Mouse (Mus musculus): ENCODE results near the gene Metap2.

Gene Metap2

DNA sequence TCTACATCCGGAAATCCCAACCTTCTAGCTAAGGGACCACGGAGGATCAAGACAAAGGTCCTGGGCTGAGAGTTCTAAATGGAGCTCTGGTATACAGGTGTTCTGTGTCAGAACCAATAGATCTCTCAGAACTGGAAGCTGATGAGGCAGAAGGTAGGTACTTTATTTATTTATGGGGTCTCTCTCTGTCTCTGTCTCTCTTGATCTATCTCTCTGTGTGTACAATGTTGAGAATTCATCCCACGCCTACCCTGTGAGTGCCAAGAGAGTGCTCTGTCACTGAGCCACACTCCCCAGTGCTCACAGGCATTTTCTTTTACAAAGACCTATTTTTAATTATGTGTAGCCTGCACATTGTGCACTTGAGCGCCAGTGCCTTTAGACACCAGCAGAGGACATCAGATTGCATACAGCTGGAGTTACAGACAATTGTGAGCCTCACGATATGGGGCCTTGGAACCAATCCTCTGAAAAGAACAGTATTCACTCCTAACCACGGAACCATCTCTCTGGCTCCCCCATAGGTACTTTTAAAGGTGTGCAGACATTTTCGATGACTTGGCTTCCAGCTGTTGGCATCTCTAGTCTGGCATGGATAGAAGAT lies at the start of gene Metap2:
TSS of gene Metap2 (minus strand) at position 51 of the 604 bp plus-strand sequence.
- CTCF ChIA-PET: no interaction called here

GRCm38 (mm10) chr10:93945843-93946499 lies 49.1 kb upstream of the Metap2 start:
- CTCF ChIA-PET: no interaction called here

- CTCF ChIA-PET: no interaction called here
These were observed 48.5 kb upstream of the Metap2 start for GRCm38 (mm10) chr10:93945364-93945763.

- CTCF ChIA-PET: no interaction called here
These were observed 47.3 kb upstream of the Metap2 start for GRCm38 (mm10) chr10:93944241-93944640.

DNA sequence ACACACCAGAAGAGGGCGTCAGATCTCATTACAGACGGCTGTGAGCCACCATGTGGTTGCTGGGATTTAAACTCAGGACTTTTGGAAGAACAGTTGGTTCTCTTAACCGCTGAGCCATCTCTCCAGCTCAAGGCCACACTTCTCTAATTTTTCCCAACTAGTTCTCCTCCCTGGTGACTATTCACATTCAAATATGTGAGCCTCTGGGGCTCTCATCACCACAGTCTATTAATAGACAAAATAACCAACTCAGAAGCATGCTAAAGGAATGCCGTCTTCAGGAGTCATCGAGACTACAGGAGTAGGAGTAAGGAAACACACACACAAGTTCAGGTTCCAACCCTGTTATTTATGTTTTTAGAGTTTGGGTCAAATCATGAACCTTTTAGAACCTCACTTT lies 43.4 kb upstream of the Metap2 start:
- CTCF ChIA-PET: no interaction called here

DNA sequence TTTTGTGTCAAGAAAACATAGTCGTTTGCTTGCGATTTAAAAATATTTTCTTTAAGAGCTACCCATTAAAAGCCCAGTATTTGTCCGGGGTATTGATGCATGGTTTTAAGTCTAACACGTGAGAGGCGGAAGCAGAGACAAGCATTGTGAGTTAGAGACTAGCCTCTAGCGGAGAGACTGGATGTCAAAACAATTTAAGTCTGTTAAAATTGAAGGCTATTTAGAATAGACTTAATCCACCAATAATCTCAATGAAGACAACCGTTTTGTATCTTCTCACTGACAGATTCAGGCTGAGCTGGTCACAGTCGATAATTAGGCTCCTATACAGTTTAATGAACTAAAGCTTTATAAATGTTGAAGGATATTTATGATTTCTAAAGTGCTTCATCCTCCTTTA lies 42.8 kb upstream of the Metap2 start:
- CTCF ChIA-PET: no interaction called here

DNA sequence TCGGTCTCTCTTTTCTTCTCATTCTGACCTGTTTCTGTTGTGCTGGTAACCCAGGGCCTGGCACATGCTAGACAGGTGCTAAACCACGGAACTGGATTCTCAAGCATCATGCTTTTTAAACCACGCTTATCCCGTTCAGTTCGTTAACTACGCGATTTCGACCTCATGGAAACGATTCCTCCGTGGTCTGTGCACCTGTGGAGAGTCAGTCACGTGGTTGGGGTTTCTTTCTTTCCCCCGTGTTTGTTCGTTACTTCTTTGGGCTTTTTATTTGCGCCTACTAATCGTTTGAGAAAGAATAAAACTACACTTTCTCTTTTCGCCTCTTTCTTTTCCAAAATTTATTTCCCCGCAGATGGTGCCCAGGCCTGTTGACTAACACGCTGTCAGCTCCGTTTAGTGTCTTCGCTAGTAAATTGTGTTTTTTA lies 42.0 kb upstream of the Metap2 start:
- CTCF ChIA-PET: no interaction called here

DNA sequence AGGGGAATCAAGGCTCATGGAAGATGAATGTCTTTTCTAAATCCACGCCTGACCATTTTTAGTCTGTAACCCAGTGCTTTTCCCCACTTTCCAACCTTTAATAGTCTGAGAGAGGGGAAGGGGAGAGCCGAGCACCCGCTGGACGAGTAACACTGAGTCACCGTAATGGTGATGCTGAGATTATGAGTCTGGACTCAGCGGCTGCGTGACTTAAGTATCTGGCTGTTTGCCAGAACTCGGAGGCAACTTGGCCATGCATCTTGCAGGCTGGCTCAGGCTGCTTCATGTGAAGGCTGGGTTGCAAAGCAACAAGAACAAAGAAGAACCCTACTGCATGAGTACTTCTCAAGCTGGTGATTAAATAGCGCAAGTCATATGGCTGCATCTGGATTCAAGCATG lies 37.1 kb upstream of the Metap2 start:
- CTCF ChIA-PET: no interaction called here

DNA sequence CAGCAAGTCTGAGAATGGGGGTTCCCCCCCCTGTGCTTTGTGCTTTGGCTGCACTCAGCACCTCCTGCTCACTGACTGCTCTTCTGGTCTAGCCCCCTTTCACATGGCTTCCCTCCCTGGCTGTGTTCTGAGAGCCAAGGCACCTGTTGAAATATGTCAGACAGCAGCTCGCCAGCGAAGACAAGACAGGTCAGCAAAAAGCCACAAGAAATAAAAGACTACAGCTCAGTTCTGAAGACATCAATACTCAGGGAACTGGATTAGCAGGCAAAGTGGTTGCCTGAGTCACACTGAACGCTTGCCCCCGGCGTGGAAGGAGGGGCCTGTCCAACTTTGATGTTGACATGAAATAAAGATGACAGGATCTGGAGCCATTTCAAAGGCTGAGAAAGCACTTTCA lies 36.0 kb upstream of the Metap2 start:
- CTCF ChIA-PET: no interaction called here

- CTCF ChIA-PET: no interaction called here
These were observed 35.1 kb upstream of the Metap2 start for GRCm38 (mm10) chr10:93932020-93932419.

GRCm38 (mm10) chr10:93931431-93931830 lies 34.5 kb upstream of the Metap2 start:
- CTCF ChIA-PET: no interaction called here

DNA sequence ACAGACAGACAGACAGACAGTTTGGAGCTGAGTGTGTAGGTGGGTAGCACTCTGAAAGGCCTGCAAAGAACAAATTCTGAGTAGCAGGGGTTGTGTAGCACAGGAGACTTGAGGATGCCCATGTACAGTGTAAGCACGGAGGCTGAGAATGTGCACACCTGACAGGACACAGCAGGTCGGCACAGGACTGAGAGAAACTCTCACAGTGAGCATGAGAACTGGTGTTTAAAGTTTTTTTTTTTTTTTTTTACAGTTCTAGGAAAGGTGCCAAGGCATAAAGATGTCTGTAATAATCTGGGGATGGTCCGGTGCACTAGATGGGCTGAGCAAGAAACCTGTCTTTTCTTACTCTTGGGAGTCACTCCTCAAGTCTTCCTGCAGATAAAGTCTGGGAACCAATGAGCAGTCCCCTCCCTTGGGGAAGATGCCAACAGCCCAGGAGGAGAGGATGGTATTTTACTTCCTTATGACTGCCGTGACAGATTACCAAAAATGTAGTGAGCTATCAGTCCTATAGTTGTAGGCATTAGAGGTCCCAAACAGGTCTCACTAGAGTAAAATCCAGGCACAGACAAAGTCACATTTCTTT lies 33.4 kb upstream of the Metap2 start:
- CTCF ChIA-PET: no interaction called here

DNA sequence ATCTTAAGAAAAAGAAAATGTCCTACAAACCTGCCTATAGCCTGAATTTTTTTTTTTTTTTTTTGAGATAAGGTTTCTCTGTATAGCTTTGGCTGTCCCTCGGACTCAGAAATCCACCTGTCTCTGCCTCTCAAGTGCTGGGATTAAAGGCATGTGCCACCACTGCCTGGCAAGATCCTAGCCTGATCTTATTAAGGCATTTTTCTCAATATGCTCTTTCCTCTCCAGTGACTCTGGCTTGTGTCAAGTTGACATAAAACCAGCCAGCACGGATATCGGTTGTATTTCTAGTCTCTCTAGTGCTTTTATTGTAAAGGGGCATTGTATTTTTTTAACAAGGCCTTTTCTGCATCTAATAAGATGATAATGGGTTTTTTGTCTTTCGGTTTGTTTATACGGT lies 27.8 kb upstream of the Metap2 start:
- CTCF ChIA-PET: no interaction called here

DNA sequence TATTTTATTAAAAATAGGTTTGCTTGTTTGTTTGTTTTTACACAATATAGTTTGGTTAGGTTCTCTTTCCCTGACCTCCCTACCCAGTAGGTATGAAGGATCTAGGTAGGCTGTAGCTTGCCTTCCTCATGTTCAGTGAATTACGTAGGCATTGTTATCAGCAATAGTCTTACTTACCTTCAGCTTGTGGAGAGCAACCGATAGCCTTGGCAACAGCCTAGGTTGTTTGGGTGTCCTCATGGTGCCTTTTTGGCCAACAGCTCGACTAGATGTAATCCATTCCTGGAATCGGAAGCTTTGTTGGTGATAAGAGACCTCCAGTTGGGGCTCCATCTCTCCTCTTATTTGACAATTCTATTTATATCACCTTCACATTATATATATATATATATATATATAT lies 24.3 kb upstream of the Metap2 start:
- CTCF ChIA-PET: no interaction called here

DNA sequence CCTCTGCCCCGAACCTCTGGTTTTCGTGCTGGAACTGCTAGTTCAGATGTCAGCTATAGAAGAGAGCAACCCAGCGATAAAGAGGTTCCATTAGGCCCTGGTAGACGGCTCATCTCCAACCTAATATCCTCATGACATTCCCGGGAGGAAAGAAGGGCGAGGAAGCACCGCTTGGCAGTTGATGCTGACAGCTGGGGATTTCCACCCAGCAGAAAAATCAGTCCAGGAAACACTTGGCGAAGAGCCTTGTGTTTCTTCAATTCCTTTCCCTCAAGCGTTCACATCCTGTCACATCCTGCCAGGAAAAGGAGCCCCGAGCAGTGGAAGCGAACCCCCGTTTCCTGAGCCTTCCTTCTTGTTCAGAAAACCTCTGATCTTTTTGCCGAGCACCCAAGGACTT lies 22.3 kb upstream of the Metap2 start:
- CTCF ChIA-PET: no interaction called here

GRCm38 (mm10) chr10:93918701-93919100 lies 21.8 kb upstream of the Metap2 start:
- CTCF ChIA-PET: no interaction called here

- CTCF ChIA-PET: no interaction called here
These were observed 21.2 kb upstream of the Metap2 start for GRCm38 (mm10) chr10:93918087-93918486.

- CTCF ChIA-PET: no interaction called here
These were observed 19.9 kb upstream of the Metap2 start for GRCm38 (mm10) chr10:93916778-93917177.

DNA sequence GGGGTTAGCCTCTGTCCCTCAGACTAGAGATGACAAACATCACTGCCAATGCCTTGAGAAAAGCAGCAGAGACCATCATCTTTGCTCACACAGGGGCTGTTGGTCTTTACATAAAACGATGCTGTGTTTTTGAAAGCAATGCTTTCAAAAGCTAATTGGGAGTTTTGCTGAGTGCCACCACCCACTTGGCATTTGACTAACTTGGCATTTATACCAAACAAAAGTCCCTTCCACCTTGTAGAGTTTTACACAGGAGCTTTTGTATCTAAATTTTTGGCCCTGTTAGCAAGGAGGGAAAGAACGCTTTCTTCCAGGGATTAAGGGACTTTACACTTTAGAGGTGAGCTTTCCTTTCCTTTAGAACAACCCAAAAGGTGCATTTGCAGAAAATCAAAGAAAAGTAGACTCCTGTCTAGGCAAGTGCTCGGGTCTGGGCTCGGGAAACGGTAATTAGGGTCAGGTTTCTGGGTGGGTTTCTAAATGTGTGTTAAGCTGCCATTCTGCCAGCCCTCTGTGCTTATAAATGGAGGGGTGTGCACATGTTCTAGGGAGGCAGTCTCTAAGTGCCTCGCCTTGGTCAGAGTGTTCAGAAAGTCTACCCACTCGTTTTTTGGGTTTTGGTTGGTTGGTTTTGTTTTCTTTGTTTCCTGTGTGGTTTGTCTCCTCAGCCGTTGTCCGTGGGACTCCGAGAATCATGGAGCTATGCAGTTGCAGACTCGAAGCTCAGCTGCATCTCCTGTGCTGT lies 18.8 kb upstream of the Metap2 start:
- CTCF ChIA-PET: no interaction called here

DNA sequence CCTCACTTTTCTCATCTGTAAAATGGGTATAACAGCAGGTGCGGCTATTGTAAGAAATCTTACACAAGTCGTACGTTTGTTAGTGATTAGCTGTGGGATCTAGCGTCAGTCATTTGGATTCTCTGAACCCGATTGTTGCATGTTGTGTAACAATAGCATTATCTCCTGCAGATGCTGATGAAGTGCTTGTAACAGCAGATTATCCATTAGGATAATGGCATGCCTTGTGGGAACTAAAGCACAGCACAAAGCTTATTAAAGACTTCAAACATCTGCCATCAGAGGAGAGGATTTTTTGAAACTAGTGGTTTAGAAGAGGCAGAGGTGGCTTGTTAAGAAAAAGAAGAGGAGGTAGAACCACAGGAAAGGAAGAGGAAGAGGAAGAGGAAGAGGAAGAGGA lies 16.6 kb upstream of the Metap2 start:
- CTCF ChIA-PET: no interaction called here

DNA sequence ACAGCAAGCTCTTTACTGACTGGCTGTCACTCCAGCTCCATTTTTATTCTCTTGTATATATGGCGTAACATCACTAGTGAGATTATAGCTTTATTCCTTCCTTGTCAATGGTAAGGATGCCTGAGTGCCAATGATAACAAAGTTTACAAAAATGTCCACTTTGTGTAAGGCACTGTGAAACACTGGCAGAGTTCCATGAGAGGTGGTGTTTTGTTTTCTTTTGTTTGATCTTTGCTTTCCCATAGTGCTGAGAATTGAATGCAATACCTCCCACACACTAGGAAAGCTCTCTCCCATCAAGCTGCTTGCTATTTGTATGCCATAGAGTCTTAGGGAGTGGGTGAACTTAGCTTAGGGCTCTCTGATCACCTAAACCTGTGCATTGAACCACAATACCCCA lies 16.0 kb upstream of the Metap2 start:
- CTCF ChIA-PET: no interaction called here

GRCm38 (mm10) chr10:93912136-93912855 lies 15.4 kb upstream of the Metap2 start:
- CTCF ChIA-PET: no interaction called here

DNA sequence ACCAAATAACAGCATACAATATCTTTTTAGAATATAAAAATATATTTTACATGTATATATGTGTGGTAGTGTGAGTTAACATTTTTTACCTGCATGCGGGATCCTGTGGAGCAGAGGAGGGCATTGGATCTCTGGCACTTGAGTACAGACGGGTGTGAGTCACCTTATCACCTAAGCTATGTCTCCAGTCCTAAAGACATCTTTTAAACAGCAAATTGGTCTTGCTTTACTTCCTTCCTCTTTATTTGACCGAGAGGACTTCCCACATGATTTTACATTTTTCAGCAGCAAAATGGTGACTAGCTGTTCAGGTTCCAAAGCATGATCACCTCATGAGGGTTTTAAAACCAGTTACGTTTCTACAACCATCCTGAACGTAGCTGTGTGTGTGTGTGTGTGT lies 14.4 kb upstream of the Metap2 start:
- CTCF ChIA-PET: no interaction called here

All from spleen, embryonic (tissue).